In genomic region chr5:38422426-38422825, GRCm38 (mm10) we compare ENCODE assay signal across 20 mouse cellular contexts.
DNase-seq lines count a peak whose midpoint lies in the region; ATAC-seq lines count a peak whose summit lies in the region.
"Had no signal": no experiment of that assay in that cellular context is flagged by ENCODE, and none has a peak within 500 bp of the region (broad histone marks: within the 10 kb centered on the region; RNA-seq: fewer than 3 reads in every experiment).

No protein-coding gene starts in this region.

- H3K27ac ChIP-seq in forebrain, embryonic 10.5 days = peak overlapping the region; percentile 64
- no peak overlapping the region for H3K27ac ChIP-seq in forebrain, embryonic 15.5 days (replicated peaks)
- H3K27ac ChIP-seq in midbrain, embryonic 10.5 days (replicated peaks) = peak overlapping the region; percentile 74
- no peak overlapping the region for H3K27ac ChIP-seq in midbrain, embryonic 13.5 days
- H3K27ac ChIP-seq: embryonic facial prominence, embryonic 12.5 days; intestine, embryonic 15.5 days; limb, embryonic 15.5 days; liver, embryonic 15.5 days; neural tube, embryonic 12.5 days had no signal

- H3K4me3 ChIP-seq in forebrain, embryonic 10.5 days = no peak overlapping the region
- H3K4me3 ChIP-seq in forebrain, embryonic 15.5 days = no peak overlapping the region
- no peak overlapping the region for H3K4me3 ChIP-seq in midbrain, embryonic 10.5 days
- H3K4me3 ChIP-seq in midbrain, embryonic 13.5 days (replicated peaks) = no peak overlapping the region
- H3K4me3 ChIP-seq: embryonic facial prominence, embryonic 12.5 days; intestine, embryonic 15.5 days; limb, embryonic 15.5 days; liver, embryonic 15.5 days; neural tube, embryonic 12.5 days had no signal

- no peak overlapping the region for H3K4me2 ChIP-seq in forebrain, embryonic 15.5 days (replicated peaks)
- H3K4me2 ChIP-seq in midbrain, embryonic 13.5 days (replicated peaks) = no peak overlapping the region
- H3K4me2 ChIP-seq: embryonic facial prominence, embryonic 12.5 days; intestine, embryonic 15.5 days; limb, embryonic 15.5 days; liver, embryonic 15.5 days; neural tube, embryonic 12.5 days had no signal

- H3K27me3 ChIP-seq in forebrain, embryonic 10.5 days (ENCODE audit: poor library complexity, severe bottlenecking) = 0 out of 2 replicates have a peak, but pooled peaks cover 4% of the 10 kb centered on the region
- H3K27me3 ChIP-seq in forebrain, embryonic 15.5 days = no peaks in the 10 kb centered on the region
- H3K27me3 ChIP-seq in midbrain, embryonic 10.5 days (ENCODE audit: low read depth, poor library complexity, severe bottlenecking) = no peaks in the 10 kb centered on the region
- H3K27me3 ChIP-seq in midbrain, embryonic 13.5 days = no peaks in the 10 kb centered on the region
- H3K27me3 ChIP-seq: embryonic facial prominence, embryonic 12.5 days; intestine, embryonic 15.5 days; limb, embryonic 15.5 days; liver, embryonic 15.5 days; neural tube, embryonic 12.5 days had no signal

- 10% methylated on average over 4 of the region's 4 CpGs for WGBS in forebrain, embryonic 10.5 days
- 5% methylated on average over 4 of the region's 4 CpGs for WGBS in forebrain, embryonic 15.5 days
- 15% methylated on average over 4 of the region's 4 CpGs for WGBS in midbrain, embryonic 10.5 days
- 6% methylated on average over 4 of the region's 4 CpGs for WGBS in midbrain, embryonic 13.5 days

- peaks cover 17% of the 10 kb centered on the region for H3K4me1 ChIP-seq in forebrain, embryonic 10.5 days
- no peaks in the 10 kb centered on the region for H3K4me1 ChIP-seq in forebrain, embryonic 15.5 days
- H3K4me1 ChIP-seq in midbrain, embryonic 10.5 days = peaks cover 22% of the 10 kb centered on the region
- peaks cover 9% of the 10 kb centered on the region for H3K4me1 ChIP-seq in midbrain, embryonic 13.5 days (replicated peaks)
- H3K4me1 ChIP-seq: embryonic facial prominence, embryonic 12.5 days; intestine, embryonic 15.5 days; limb, embryonic 15.5 days had no signal

- no peaks in the 10 kb centered on the region for H3K36me3 ChIP-seq in forebrain, embryonic 10.5 days (replicated peaks)
- no peaks in the 10 kb centered on the region for H3K36me3 ChIP-seq in forebrain, embryonic 15.5 days
- no peaks in the 10 kb centered on the region for H3K36me3 ChIP-seq in midbrain, embryonic 10.5 days
- H3K36me3 ChIP-seq in midbrain, embryonic 13.5 days = no peaks in the 10 kb centered on the region
- H3K36me3 ChIP-seq: embryonic facial prominence, embryonic 12.5 days; G1E; intestine, embryonic 15.5 days; limb, embryonic 15.5 days; liver, embryonic 15.5 days; neural tube, embryonic 12.5 days had no signal

- no peak for ATAC-seq in forebrain, embryonic 15.5 days (replicated peaks)
- ATAC-seq in midbrain, embryonic 13.5 days = no peak
- ATAC-seq: CD4-positive, CD25-positive, alpha-beta regulatory T cell, adult 4 months; intestine, embryonic 15.5 days had no signal

- H3K9me3 ChIP-seq in forebrain, embryonic 10.5 days = no peaks in the 10 kb centered on the region
- no peaks in the 10 kb centered on the region for H3K9me3 ChIP-seq in forebrain, embryonic 15.5 days
- no peaks in the 10 kb centered on the region for H3K9me3 ChIP-seq in midbrain, embryonic 10.5 days (replicated peaks)
- no peaks in the 10 kb centered on the region for H3K9me3 ChIP-seq in midbrain, embryonic 13.5 days
- H3K9me3 ChIP-seq: embryonic facial prominence, embryonic 12.5 days; G1E; intestine, embryonic 15.5 days; limb, embryonic 15.5 days; liver, embryonic 15.5 days; neural tube, embryonic 12.5 days had no signal

- H3K9ac ChIP-seq in forebrain, embryonic 15.5 days (replicated peaks) = no peak overlapping the region
- no peak overlapping the region for H3K9ac ChIP-seq in midbrain, embryonic 13.5 days (replicated peaks)
- H3K9ac ChIP-seq: embryonic facial prominence, embryonic 12.5 days; intestine, embryonic 15.5 days; limb, embryonic 15.5 days; liver, embryonic 15.5 days; neural tube, embryonic 12.5 days had no signal

- DNase-seq in forebrain, embryonic 10.5 days (ENCODE audit: extremely low spot score, low spot score) = no peak
- peak; percentile 39 for DNase-seq in midbrain, embryonic 10.5 days (ENCODE audit: low spot score)
- DNase-seq in embryo, embryonic 10 days (ENCODE audit: low spot score) = peak; percentile 14
- DNase-seq in retina, postnatal 1 day = peak; percentile 58
- no peak for DNase-seq in layer of hippocampus, postnatal 14 days (ENCODE audit: low spot score in 2 of 2)
- DNase-seq: adrenal gland, adult 2 months; cerebellum, postnatal 10 days; gastrocnemius, postnatal 10 days; kidney, adult 9 months; kidney, postnatal 25 days; thymus, postnatal 25 days had no signal

Comparison
In these comparisons a context has a peak if more than half of its experiments do, and no peak if none do; other contexts are left out.
1. H3K27ac ChIP-seq: peak in forebrain, embryonic 10.5 days (single experiment) and midbrain, embryonic 10.5 days (single experiment); none in forebrain, embryonic 15.5 days (single experiment) and midbrain, embryonic 13.5 days (single experiment).
2. DNase-seq: peak in midbrain, embryonic 10.5 days (single experiment), embryo, embryonic 10 days (single experiment) and retina, postnatal 1 day (single experiment); none in forebrain, embryonic 10.5 days (single experiment) and layer of hippocampus, postnatal 14 days (0 of 2).